Mouse (Mus musculus) fibroblast of lung, adult 2 months (primary cell): ENCODE data around the gene Tent4a.
A peak's percentile ranks its signal among the peaks of the same experiment; 100 is the strongest.

Experiments used
- DNase-seq: peaks from one replicate; pipeline ENCODE4 v3.0.0-alpha.2; 2011; ENCODE audit warnings: low read depth

Gene Tent4a

GRCm38 (mm10) chr13:69545019-69545418 lies 10.6 kb upstream of the Tent4a start:
- DNase-seq: no peak

GRCm38 (mm10) chr13:69543595-69543994 lies 9.2 kb upstream of the Tent4a start:
- no peak for DNase-seq

DNA sequence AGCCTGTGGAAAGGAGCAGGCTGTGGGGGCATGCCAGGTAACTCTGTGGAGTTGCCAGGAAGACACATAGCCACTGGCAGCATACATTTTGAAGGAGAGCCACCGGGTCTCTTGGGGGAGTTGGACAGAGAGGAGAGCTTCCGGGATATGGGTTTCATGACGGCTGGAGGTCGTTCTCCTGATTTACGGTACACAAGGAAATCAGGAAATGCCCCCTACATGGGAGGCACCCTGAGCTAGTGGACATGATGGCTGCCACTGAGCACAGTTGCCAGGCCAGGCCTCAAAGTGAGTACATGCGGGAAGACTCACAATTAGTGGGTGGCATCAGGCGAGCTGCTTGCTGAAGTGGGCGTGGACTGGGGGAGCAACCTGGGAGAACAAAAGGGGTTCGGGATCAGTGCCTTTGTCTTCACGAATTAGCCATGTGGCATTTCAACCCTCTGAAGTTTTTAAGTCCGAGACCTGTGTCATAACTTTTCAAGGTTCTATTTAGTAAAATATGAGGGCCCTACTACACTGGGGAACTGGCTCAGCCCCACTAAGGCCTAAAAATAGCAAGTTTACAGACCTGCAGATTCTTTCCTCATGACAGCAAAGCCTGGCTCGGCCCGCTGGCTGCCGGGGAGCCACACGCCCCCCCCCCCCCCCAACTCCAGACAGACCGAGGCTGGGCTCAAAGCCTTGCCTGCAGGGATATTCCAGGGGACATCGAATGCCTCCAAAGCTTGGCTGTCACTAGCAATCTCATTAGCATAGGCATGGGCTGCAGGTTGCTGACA lies 8.3 kb upstream of the Tent4a start:
- peak; percentile 37 for DNase-seq

- DNase-seq: peak; percentile 73
Measured at GRCm38 (mm10) chr13:69541776-69542175, 7.4 kb upstream of the Tent4a start.

DNA sequence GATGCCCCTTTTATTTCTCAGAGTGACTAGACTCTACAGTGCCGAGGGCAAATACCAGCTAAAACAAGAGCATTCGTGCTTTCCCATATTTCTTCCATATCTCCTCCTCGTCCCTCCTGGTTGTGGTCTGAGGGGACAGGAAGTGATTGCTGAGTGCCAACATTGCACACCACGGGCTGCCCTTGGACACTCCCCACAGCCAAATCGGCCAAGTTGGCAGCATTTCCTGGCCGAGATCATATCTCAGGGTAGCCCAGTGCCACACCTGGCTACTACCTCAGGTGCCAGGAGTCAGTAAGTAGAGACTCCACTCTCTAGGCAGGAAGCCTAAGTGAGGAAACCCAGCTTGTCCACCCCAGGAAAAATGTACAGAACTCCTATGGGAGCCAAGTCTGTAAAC lies 6.8 kb upstream of the Tent4a start:
- DNase-seq: no peak

DNA sequence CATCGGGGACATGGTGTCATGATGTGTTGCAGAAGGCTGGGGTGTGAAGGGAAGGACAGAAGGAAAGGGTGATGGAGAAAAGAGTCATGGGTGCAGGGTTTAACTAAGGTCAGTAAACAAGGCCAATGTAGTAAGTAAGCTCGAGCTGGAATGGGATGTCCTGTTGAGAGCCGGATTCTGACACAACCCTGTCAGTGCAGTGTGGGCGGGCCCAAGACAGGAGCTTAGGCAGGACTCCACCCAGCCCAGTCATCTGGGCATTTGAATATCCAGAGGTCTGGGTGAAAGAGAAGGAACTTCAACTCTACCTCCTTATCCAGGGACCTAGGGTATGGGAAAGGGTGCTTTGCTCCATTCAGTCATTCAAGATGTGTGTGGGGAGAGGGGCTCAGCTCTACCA lies 3.9 kb upstream of the Tent4a start:
- DNase-seq: no peak

GRCm38 (mm10) chr13:69537366-69537765 lies 2.9 kb upstream of the Tent4a start:
- DNase-seq: no peak

DNA sequence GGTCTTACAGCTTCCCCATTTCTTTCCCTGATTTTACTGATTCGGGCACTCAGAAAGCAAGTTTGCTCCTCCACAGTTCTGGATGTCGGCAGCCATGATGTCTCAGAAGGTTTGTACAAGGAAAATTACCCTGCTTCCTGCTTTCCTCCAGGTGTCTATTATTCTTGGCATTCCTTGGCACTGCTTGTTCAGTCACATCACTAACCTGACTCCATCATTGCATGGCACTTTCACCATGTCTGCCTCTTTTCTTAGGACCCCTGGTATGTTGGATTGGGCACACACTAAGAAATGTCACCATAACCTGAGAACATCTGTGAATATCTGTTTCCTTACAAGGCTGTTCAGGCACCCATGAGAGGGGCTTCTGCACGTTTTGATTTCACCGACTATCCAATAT lies 1.6 kb upstream of the Tent4a start:
- no peak for DNase-seq

DNA sequence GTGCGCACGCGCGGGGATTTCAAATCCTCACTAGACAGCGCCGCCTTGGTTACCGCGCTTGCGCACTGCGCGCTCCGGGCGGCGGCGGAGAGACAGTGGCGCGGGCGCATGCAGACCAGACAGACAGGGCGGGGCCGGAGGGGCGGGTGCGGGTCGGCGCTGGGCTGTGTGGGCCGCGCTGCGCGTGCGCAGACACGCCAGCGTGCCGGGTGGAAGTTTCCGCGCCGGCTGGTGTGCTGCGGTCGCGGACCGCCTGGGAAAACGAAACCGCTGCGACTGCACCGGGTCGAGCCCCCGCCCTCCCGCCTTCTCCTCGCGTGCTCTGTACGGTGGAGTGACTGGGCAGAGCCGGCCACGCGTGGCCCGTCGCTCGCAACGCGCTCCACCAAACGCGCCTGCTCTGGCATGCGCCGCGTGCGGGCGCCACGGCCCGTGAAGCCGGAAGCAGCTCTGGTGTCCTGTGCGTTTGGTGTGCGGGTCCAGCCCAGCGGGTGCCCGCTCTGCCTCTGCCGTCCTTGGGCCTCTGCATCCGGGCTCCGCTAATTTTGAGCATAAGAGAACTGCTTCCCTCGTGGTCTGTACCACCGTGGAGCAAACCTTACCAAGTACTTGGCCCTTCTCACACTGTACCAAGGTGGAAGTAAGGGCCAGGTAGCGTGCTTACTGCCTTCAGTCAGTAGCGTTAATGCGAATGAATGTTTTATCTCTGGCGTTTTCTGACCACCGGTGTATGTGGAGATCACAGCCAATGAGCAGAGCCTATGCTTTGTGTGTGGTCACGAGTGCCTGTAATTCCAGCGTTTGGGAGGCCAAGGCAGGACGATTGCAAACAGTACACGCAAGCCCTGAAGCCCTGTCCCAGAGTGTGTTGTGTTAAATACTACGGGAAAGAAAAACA lies 486 bp upstream of the Tent4a start:
- DNase-seq: peak; percentile 89

- no peak for DNase-seq
Measured at GRCm38 (mm10) chr13:69533405-69534333, 748 bp downstream of the Tent4a start, which contains the start of gene Nsun2. Nsun2 (plus strand) TSS chr13:69533746.

GRCm38 (mm10) chr13:69532893-69533404 lies 1.5 kb downstream of the Tent4a start:
- DNase-seq: no peak

DNA sequence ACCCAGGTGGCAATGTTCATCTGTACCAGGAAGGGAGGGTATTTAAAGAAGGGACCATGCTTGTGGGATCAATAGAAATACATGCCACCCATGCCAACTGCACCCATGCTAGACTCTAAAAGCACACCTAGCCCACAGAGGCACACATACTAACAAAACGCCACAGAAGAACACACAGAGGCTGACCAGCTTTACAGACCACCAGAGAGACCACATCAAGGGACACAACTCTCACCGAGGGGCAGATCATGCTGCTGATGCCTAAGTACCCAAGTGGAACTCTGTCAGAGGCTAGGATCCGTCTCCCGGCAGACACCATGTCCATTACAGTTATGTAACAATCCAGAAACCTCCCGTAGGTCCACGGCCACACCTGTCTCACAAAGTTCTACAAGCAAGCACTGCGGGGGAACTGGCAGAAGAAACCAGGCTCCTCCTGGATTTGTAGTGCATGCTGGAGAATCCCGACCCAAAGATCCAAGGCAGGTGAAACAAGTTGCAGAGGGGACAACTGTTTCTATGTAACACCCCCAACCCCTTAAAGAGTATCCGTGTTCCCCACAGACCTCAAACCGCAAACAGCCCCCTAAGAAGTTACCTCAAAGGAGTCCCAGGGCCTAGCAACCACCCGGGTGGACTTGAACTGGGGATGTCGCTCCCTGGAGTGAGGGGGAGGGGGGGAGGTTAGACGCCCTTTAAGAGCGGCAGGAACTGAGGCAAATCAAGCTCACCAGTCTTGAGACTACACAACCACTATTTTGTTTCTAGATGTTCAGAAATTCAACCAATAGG lies 2.1 kb downstream of the Tent4a start:
- DNase-seq: no peak

GRCm38 (mm10) chr13:69531431-69531830 lies 3.0 kb downstream of the Tent4a start:
- DNase-seq: no peak

- no peak for DNase-seq
Measured at GRCm38 (mm10) chr13:69530951-69531350, 3.5 kb downstream of the Tent4a start.

DNA sequence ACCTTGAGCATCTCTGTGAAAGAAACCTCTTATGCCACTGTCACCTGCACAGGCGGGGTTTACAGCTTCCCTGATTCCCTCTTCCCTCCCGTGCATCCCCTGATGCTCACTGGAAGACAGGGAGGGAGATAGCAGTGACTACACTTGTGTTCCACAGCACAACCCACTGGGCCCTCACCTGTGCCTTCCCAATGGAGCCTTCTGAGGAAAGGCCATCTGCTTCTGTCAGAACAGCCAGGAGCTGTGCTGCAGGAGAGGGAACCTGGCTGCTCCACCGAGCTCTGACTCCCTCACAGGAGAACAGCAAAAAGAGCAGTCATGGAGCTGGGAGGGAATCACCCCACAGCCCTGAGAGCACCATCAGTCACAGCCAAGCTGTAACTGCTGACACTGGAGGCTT lies 4.3 kb downstream of the Tent4a start:
- no peak for DNase-seq

GRCm38 (mm10) chr13:69528531-69528930 lies 5.9 kb downstream of the Tent4a start:
- no peak for DNase-seq

DNA sequence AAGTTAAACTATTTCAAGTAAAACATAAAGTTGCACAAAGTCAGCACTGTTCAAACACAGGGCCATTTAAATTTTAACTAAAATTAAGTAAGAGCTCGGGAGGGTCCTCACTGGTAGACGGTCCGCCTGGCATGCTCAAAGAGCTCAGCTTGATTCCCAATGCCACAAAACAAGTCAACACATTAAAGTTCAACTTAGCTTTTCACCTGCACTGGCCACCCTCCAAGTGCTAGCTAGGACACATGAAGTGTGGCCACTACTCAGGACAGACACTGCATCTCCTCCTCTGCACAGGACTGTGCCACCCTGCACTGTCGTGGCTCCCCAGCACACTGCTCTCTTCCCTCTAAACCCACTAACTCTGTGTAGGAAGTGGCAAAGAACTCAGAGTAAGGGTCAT lies 8.6 kb downstream of the Tent4a start:
- DNase-seq: no peak

- DNase-seq: no peak
Measured at GRCm38 (mm10) chr13:69524158-69524530, 10.3 kb downstream of the Tent4a start.

- no peak for DNase-seq
Measured at GRCm38 (mm10) chr13:69523444-69524157, 10.8 kb downstream of the Tent4a start.

- DNase-seq: no peak
Measured at GRCm38 (mm10) chr13:69522161-69522791, 12.1 kb downstream of the Tent4a start.
